Mouse (Mus musculus): ENCODE measurements around the gene Lrg1. TPM values are rescaled to one million over a fixed set of nuclear protein-coding genes. Genes with fewer than 3 reads are reported as not detected.

The Lrg1 gene
- not detected in 2 replicates for total RNA-seq (2012; rRNA removed)
- not detected for polyA plus RNA-seq (2012; ENCODE audit: insufficient read depth in 1 of 2, insufficient read length in 2 of 2, low read depth in 1 of 2, low replicate concordance in 2 of 2, missing spikeins in 1 of 2)

DNA sequence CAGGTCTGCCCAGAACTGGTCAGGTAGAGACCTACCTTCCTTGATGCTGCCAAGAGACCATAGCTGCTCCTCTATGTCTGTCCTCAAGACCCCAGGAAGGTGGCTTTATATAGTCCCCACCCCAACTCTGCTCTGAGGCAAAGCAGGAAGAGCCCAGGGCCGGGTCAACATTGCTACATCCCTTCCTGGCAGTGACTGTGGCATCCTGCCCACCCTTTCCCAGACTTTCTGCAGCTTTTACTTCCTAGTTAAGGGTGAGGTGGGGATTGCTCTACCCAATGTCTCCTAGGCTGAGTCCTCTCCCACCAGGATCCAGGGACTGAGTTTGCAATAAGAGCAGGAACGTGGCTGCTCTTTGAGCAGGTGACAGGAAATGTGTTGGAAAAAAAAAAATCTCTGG is at the start of gene Lrg1:
Gene Lrg1 (minus strand): TSS at position 176 of the 400 bp plus-strand sequence.
- Histone ChIP-seq H3K79me2 (ENCODE audit: control insufficient read depth, insufficient read depth, low read length, poor library complexity) (no peaks in the 10 kb centered on the region), H3K4me1 (ENCODE audit: control insufficient read depth in 1 of 2, insufficient read depth in 2 of 2, low read length in 2 of 2) (no peaks in the 10 kb centered on the region), H3K4me3 (ENCODE audit: control insufficient read depth in 1 of 2, insufficient read depth in 1 of 2, low read depth in 2 of 2, low read length in 2 of 2) (no peak within 1 kb of the TSS), H3K27me3 (ENCODE audit: control insufficient read depth in 1 of 2, insufficient read depth in 2 of 2, low read length in 2 of 2) (no peaks in the 10 kb centered on the region), H3K36me3 (ENCODE audit: control insufficient read depth in 1 of 2, insufficient read depth in 2 of 2, low read length in 2 of 2) (no peaks in the 10 kb centered on the region), H3K9me3 (replicated peaks; ENCODE audit: insufficient read depth, low read length) (no peaks in the 10 kb centered on the region), H3K9ac (ENCODE audit: control insufficient read depth, low read depth, low read length, poor library complexity, severe bottlenecking) (no peak within 1 kb of the TSS), H3K27ac (ENCODE audit: control insufficient read depth, low read depth, low read length) (no peak within 1 kb of the TSS)
- no peak for DNase-seq (ENCODE audit: low read depth, low spot score)
- TF ChIP-seq CHD1 (IDR thresholded peaks at IDR 0.05; ENCODE audit: low read depth, low read length) (no peak), ELF1 (IDR thresholded peaks at IDR 0.05; ENCODE audit: low read depth, low read length) (no peak), E2F4 (IDR thresholded peaks at IDR 0.05; ENCODE audit: borderline replicate concordance, low read depth, low read length) (no peak), NRF1 (IDR thresholded peaks at IDR 0.05; ENCODE audit: insufficient read depth, low read depth, low read length, poor library complexity, severe bottlenecking) (no peak), ZC3H11A (IDR thresholded peaks at IDR 0.05; ENCODE audit: low read depth, low read length) (no peak), ZNF384 (IDR thresholded peaks at IDR 0.05; ENCODE audit: low read depth, low read length) (no peak), USF2 (IDR thresholded peaks at IDR 0.05; ENCODE audit: borderline replicate concordance in 1 of 2, insufficient read depth in 1 of 2, low read depth in 1 of 2, low read length in 2 of 2) (no peak)

- H3K27me3 ChIP-seq (ENCODE audit: control insufficient read depth in 1 of 2, insufficient read depth in 2 of 2, low read length in 2 of 2) = no peaks in the 10 kb centered on the region
- TF ChIP-seq CHD1 (IDR thresholded peaks at IDR 0.05; ENCODE audit: low read depth, low read length) = no peak
- TF ChIP-seq POLR2A (IDR thresholded peaks at IDR 0.05; ENCODE audit: control insufficient read depth in 1 of 2, insufficient read depth in 1 of 2, low read depth in 1 of 2, low read length in 2 of 2, poor library complexity in 1 of 2) = no peak
- no peak for TF ChIP-seq ZC3H11A (IDR thresholded peaks at IDR 0.05; ENCODE audit: low read depth, low read length)
- no peak for TF ChIP-seq UBTF (IDR thresholded peaks at IDR 0.05; ENCODE audit: borderline replicate concordance, insufficient read depth, low read depth, low read length)
- TF ChIP-seq EP300 (IDR thresholded peaks at IDR 0.05; ENCODE audit: low read depth in 1 of 2, low read length in 2 of 2) = no peak
- no peaks in the 10 kb centered on the region for H3K36me3 ChIP-seq (ENCODE audit: control insufficient read depth in 1 of 2, insufficient read depth in 2 of 2, low read length in 2 of 2)
- no peak overlapping the region for H3K9ac ChIP-seq (ENCODE audit: control insufficient read depth, low read depth, low read length, poor library complexity, severe bottlenecking)
- no peak overlapping the region for H3K4me3 ChIP-seq (ENCODE audit: control insufficient read depth in 1 of 2, insufficient read depth in 1 of 2, low read depth in 2 of 2, low read length in 2 of 2)
- H3K27ac ChIP-seq (ENCODE audit: control insufficient read depth, low read depth, low read length) = no peak overlapping the region
- no peaks in the 10 kb centered on the region for H3K9me3 ChIP-seq (replicated peaks; ENCODE audit: insufficient read depth, low read length)
- H3K79me2 ChIP-seq (ENCODE audit: control insufficient read depth, insufficient read depth, low read length, poor library complexity) = no peaks in the 10 kb centered on the region
- DNase-seq (ENCODE audit: low read depth, low spot score) = no peak
- no peaks in the 10 kb centered on the region for H3K4me1 ChIP-seq (ENCODE audit: control insufficient read depth in 1 of 2, insufficient read depth in 2 of 2, low read length in 2 of 2)
Measured at GRCm38 (mm10) chr17:56171456-56171855, 49.7 kb upstream of the Lrg1 start.

- Histone ChIP-seq H3K4me3 (ENCODE audit: control insufficient read depth in 1 of 2, insufficient read depth in 1 of 2, low read depth in 2 of 2, low read length in 2 of 2) (no peak overlapping the region), H3K36me3 (ENCODE audit: control insufficient read depth in 1 of 2, insufficient read depth in 2 of 2, low read length in 2 of 2) (no peaks in the 10 kb centered on the region), H3K9me3 (replicated peaks; ENCODE audit: insufficient read depth, low read length) (no peaks in the 10 kb centered on the region), H3K9ac (ENCODE audit: control insufficient read depth, low read depth, low read length, poor library complexity, severe bottlenecking) (no peak overlapping the region), H3K4me1 (ENCODE audit: control insufficient read depth in 1 of 2, insufficient read depth in 2 of 2, low read length in 2 of 2) (no peaks in the 10 kb centered on the region), H3K79me2 (ENCODE audit: control insufficient read depth, insufficient read depth, low read length, poor library complexity) (no peaks in the 10 kb centered on the region), H3K27me3 (ENCODE audit: control insufficient read depth in 1 of 2, insufficient read depth in 2 of 2, low read length in 2 of 2) (no peaks in the 10 kb centered on the region), H3K27ac (ENCODE audit: control insufficient read depth, low read depth, low read length) (no peak overlapping the region)
- TF ChIP-seq CHD2 (IDR thresholded peaks at IDR 0.05; ENCODE audit: low read length) = no peak
- no peak for DNase-seq (ENCODE audit: low read depth, low spot score)
Measured at GRCm38 (mm10) chr17:56170636-56171035, 48.8 kb upstream of the Lrg1 start.
